In genomic region chr10:20313447-20313846, GRCm38 (mm10) we compare ENCODE assay signal across 8 mouse cellular contexts. TPM values are rescaled to one million over a fixed set of nuclear protein-coding genes. Genes with fewer than 3 reads are reported as not detected.
DNase-seq lines count a peak whose midpoint lies in the region; ATAC-seq lines count a peak whose summit lies in the region.

No protein-coding gene starts in this region.

- peaks cover 2% of the 10 kb centered on the region for H3K36me3 ChIP-seq in neural tube, embryonic 11.5 days (ENCODE audit: control insufficient read depth, insufficient read depth, low read length)
- H3K36me3 ChIP-seq in limb, embryonic 15.5 days = peaks cover 2% of the 10 kb centered on the region; the same call in 1 of the 2 replicates

- peaks cover 12% of the 10 kb centered on the region for H3K4me1 ChIP-seq in neural tube, embryonic 11.5 days (ENCODE audit: control insufficient read depth, insufficient read depth, low read length)
- H3K4me1 ChIP-seq in limb, embryonic 15.5 days = peaks cover 15% of the 10 kb centered on the region

- H3K4me2 ChIP-seq in neural tube, embryonic 11.5 days (ENCODE audit: low read depth) = peak overlapping the region; percentile 56
- H3K4me2 ChIP-seq in limb, embryonic 15.5 days = peak overlapping the region; percentile 57

- peak overlapping the region; percentile 85 for H3K4me3 ChIP-seq in neural tube, embryonic 11.5 days (ENCODE audit: low read depth, low read length)
- peak overlapping the region; percentile 70 for H3K4me3 ChIP-seq in limb, embryonic 15.5 days

- ATAC-seq in CD4-positive, CD25-positive, alpha-beta regulatory T cell, adult 4 months = no peak
- ATAC-seq in neural tube, embryonic 11.5 days (ENCODE audit: insufficient read depth, low FRiP score, low TSS enrichment) = no peak
- ATAC-seq in limb, embryonic 15.5 days (ENCODE audit: insufficient number of reproducible peaks, low FRiP score, low TSS enrichment, low read depth) = no peak

- no peaks in the 10 kb centered on the region for H3K27me3 ChIP-seq in neural tube, embryonic 11.5 days (ENCODE audit: control insufficient read depth, insufficient read depth, low read length)
- H3K27me3 ChIP-seq in limb, embryonic 15.5 days = no peaks in the 10 kb centered on the region

- H3K9me3 ChIP-seq in neural tube, embryonic 11.5 days (ENCODE audit: control insufficient read depth, low read length) = no peaks in the 10 kb centered on the region
- H3K9me3 ChIP-seq in limb, embryonic 15.5 days = no peaks in the 10 kb centered on the region

- peak overlapping the region; percentile 90 for H3K9ac ChIP-seq in neural tube, embryonic 11.5 days (ENCODE audit: low read length)
- no peak overlapping the region; the same call in 1 of the 2 replicates for H3K9ac ChIP-seq in limb, embryonic 15.5 days

- peak; percentile 9 for DNase-seq in CD4-positive, CD25-positive, alpha-beta regulatory T cell, adult 2 months (ENCODE audit: low read depth, low spot score)
- DNase-seq in neural tube, embryonic 11.5 days (ENCODE audit: low spot score) = no peak
- DNase-seq in neural tube, embryonic 10.5 days (ENCODE audit: extremely low spot score, low spot score) = no peak
- DNase-seq in thymus, postnatal 14 days = peak; percentile 22
- DNase-seq in left cerebral cortex, adult 18-20 months (ENCODE audit: low spot score in 2 of 2) = no peak
- DNase-seq in gastrocnemius, postnatal 10 days = no peak

- H3K27ac ChIP-seq in neural tube, embryonic 11.5 days (ENCODE audit: low read depth, low read length) = no peak overlapping the region
- 0 out of 2 replicates have a peak overlapping the region, but pooled peaks have one; percentile 100 for H3K27ac ChIP-seq in limb, embryonic 15.5 days

- WGBS in neural tube, embryonic 11.5 days = 50% methylated on average over 13 of the region's 13 CpGs
- WGBS in limb, embryonic 15.5 days = 47% methylated on average over 13 of the region's 13 CpGs

RNA-seq across cellular contexts. Expression of gene Bclaf1, which starts 1.2 kb away (rescaled TPM):
- polyA plus RNA-seq in CD4-positive, CD25-positive, alpha-beta regulatory T cell, adult 4 months (2017; shearing (Covaris generic)) = 100 to 1,000 TPM; 190 to 207 TPM
- 163 and 174 TPM in 2 replicates for polyA plus RNA-seq in neural tube, embryonic 11.5 days (2014; fragmentation: Nextera tagmentation; extraction: Ambion mirVana)
- polyA plus RNA-seq in limb, embryonic 15.5 days (2015; fragmentation: Nextera tagmentation; extraction: Ambion mirVana) = 108 and 112 TPM in 2 replicates
- total RNA-seq in left cerebral cortex, adult 18-20 months (2021) = 100 to 1,000 TPM; 111 to 116 TPM
- total RNA-seq in gastrocnemius, postnatal 10 days (2021) = 10 to 100 TPM; 64.1 to 75.1 TPM

RNA-seq across cellular contexts. Expression of gene Mtfr2, which starts 34.1 kb away (rescaled TPM):
- under 1 TPM; 0.73 to 0.79 TPM for polyA plus RNA-seq in CD4-positive, CD25-positive, alpha-beta regulatory T cell, adult 4 months (2017; shearing (Covaris generic))
- polyA plus RNA-seq in neural tube, embryonic 11.5 days (2014; fragmentation: Nextera tagmentation; extraction: Ambion mirVana) = 0.70 and 0.82 TPM in 2 replicates
- polyA plus RNA-seq in limb, embryonic 15.5 days (2015; fragmentation: Nextera tagmentation; extraction: Ambion mirVana) = 1.1 and 1.4 TPM in 2 replicates
- under 1 TPM; 0.53 to 0.54 TPM for total RNA-seq in left cerebral cortex, adult 18-20 months (2021)
- total RNA-seq in gastrocnemius, postnatal 10 days (2021) = 1 to 10 TPM; 1.2 to 1.5 TPM

Comparison
In these comparisons a context has a peak if more than half of its experiments do, and no peak if none do; other contexts are left out.
1. DNase-seq: peak in CD4-positive, CD25-positive, alpha-beta regulatory T cell, adult 2 months (single experiment) and thymus, postnatal 14 days (single experiment); none in neural tube, embryonic 11.5 days (single experiment), neural tube, embryonic 10.5 days (single experiment), left cerebral cortex, adult 18-20 months (0 of 2) and gastrocnemius, postnatal 10 days (single experiment).